Mouse (Mus musculus): ENCODE measurements at regions not wholly inside any gene's neighbourhood (a gene's known extent, or its start where the extent isn't known, plus 50 kb on each side); places are given as distances from the start of the nearest gene placed in this dataset.
"Not testable (repeated sequence)": the region's sequence is repeated elsewhere in the genome, so short reads cannot be mapped to it uniquely, and the experiment has no call there.

DNA sequence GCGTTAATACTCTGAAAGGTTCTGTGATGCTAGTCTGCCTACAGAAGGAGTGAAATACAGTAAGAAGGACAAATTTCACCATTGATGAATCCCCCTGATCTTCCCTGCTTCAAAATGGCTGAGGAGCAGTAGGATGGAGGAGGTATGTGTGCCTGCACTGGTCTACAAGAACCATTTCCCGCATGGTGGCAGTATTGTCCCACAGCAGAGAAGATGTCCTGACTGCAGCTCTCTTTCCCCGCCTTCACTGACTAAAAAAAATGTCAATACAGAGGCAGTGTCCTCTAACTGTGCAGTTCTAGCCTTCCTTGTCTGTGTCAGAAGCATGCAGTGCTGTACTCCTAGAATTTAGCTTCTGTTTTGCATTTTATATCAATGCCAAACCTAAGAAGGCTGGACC is 174.6 kb upstream of the Olfr1324 start:
- DNase-seq (ENCODE audit: low spot score in 2 of 2), result peak in 1 of 2 experiments; percentile 92

GRCm38 (mm10) chrX:50602461-50602875 is 174.2 kb upstream of the Olfr1324 start:
- peak in 1 of 2 experiments; percentile 50 for DNase-seq (ENCODE audit: low spot score in 2 of 2)

DNA sequence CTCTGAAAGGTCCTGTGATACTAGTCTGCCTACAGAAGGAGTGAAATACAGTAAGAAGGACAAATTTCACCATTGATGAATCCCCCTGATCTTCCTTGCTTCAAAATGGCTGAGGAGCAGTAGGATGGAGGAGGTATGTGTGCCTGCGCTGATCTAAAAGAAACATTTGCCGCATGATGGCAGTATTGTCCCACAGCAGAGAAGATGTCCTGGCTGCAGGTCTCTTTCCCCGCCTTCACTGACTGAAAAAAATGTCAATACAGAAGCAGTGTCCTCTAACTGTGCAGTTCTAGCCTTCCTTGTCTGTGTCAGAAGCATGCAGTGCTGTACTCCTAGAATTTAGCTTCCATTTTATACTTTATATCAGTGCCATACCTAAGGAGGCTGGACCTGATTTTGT is 172.0 kb upstream of the Olfr1324 start:
- DNase-seq (ENCODE audit: low spot score in 2 of 2), result peak in 1 of 2 experiments; percentile 87

DNA sequence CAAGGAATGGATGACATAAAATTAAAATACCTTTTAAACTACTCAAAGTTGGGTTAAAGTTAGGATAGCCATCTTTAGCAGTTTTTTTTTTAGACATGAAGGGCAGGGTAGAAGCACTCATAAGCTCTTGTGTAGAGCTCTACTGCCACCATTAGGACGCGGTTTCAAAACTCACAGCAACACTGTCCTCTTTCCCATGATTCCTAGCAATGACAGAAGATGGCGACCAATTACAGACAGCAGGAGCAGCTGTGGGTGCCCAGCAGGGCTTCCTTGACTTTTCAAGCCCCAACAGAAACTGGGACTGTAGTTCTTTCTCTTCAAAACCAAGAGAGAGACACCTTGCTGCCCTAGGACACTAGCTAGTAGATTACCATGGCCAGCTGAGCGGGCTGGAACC is 171.5 kb upstream of the Olfr1324 start:
- peak in 1 of 2 experiments; percentile 80 for DNase-seq (ENCODE audit: low spot score in 2 of 2)

DNA sequence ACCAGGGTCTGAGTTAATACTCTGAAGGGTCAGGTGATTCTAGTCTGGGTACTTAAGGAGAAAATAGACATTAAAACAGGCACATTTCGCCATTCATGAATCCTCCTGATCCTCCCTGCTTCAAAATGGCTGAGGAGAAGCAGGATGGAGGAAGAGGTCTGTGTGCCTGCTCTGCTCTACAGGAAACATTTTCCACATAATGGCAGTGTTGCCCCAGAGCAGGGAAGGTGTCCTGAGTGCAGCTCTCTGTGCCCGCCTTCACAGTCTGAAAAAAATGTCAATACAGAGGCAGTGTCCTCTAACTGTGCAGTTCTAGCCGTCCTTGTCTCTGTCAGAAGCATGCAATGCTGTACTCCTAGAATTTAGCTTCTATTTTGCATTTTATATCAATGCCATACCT is 169.3 kb upstream of the Olfr1324 start:
- DNase-seq (ENCODE audit: low spot score in 2 of 2), result not testable (repeated sequence)

- peak in 1 of 2 experiments; percentile 70 for DNase-seq (ENCODE audit: low spot score in 2 of 2)
Observed at GRCm38 (mm10) chrX:50597105-50597504, 168.8 kb upstream of the Olfr1324 start.

DNA sequence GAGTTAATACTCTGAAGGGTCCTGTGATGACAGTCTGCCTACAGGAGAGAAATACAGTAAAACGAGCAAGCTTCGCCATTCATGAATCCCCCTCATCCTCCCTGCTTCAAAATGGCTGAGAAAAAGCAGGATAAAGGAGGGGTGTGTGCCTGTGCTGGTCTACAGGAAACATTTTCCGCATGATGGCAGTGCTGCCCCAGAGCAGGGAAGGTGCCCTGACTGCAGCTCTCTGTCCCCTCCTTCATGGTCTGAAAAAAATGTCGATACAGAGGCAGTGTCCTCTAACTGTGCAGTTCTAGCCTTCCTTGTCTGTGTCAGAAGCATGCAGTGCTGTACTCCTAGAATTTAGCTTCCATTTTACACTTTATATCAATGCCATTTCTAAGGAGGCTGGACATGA is 166.7 kb upstream of the Olfr1324 start:
- peak in 1 of 2 experiments; percentile 31 for DNase-seq (ENCODE audit: low spot score in 2 of 2)

- peak in 1 of 2 experiments; percentile 29 for DNase-seq (ENCODE audit: low spot score in 2 of 2)
Observed at GRCm38 (mm10) chrX:50591477-50591876, 163.2 kb upstream of the Olfr1324 start.

DNA sequence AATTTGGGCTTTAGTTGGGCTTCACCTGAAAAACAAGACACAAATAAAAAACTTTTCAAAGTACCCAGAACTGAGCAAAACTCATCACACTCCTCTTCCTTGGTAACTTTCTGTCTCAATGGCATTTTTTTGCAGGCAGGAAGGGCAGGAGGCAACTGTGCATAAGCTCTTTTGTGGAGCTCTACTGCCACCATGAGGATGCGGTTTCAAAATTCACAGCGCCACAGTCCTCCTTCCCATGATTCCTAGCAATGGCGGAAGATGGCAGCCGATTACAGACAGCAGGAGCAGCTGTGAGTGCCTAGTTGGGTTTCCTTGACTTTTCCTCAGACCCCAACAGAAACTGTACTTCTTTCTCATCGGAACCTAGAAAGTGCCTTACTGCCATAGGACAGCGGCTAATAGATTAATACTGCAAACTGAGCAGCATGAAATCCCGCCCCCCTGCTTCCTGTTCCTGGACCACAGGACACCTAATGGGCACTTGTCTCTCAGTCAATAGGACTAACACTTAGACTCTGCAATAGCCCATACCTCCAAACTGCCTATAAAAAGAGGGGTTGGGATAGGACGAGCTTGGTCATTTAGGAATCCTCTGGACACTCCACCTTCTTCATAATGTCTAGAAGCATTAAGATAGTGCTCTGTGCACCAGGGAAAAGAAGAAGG is 162.5 kb upstream of the Olfr1324 start:
- peak in 1 of 2 experiments; percentile 74 for DNase-seq (ENCODE audit: low spot score in 2 of 2)

- DNase-seq (ENCODE audit: low spot score in 2 of 2), result no peak
Observed at GRCm38 (mm10) chrX:50588892-50589291, 160.6 kb upstream of the Olfr1324 start.

- peak in 1 of 2 experiments; percentile 57 for DNase-seq (ENCODE audit: low spot score in 2 of 2)
Observed at GRCm38 (mm10) chrX:50583741-50584580, 155.7 kb upstream of the Olfr1324 start.

- peak in 1 of 2 experiments; percentile 71 for DNase-seq (ENCODE audit: low spot score in 2 of 2)
Observed at GRCm38 (mm10) chrX:50580200-50580599, 151.9 kb upstream of the Olfr1324 start.

DNA sequence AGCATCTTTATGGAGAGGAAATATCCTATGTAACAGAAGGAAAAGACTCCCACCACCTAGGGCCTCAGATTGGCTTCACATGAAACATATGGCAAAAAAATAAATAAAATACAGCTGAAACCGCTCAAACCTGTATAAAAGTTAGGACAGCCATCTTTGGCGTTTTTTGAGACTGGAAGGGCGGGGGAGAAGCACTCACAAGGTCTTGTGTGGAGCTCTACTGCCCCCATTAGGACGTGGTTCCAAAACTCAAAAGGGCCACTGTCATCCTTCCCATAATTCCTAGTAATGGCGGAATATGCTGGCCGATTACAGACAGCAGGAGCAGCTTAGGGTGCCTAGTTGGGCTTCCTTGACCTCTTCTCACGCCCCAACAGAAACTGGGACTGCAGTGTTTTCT is 148.5 kb upstream of the Olfr1324 start:
- DNase-seq (ENCODE audit: low spot score in 2 of 2), result peak in 1 of 2 experiments; percentile 84

GRCm38 (mm10) chrX:50572191-50573095 is 144.1 kb upstream of the Olfr1324 start:
- peak in 1 of 2 experiments; percentile 83 for DNase-seq (ENCODE audit: low spot score in 2 of 2)

- DNase-seq (ENCODE audit: low spot score in 2 of 2), result peak in 1 of 2 experiments; percentile 79
Observed at GRCm38 (mm10) chrX:50569087-50569486, 140.8 kb upstream of the Olfr1324 start.

DNA sequence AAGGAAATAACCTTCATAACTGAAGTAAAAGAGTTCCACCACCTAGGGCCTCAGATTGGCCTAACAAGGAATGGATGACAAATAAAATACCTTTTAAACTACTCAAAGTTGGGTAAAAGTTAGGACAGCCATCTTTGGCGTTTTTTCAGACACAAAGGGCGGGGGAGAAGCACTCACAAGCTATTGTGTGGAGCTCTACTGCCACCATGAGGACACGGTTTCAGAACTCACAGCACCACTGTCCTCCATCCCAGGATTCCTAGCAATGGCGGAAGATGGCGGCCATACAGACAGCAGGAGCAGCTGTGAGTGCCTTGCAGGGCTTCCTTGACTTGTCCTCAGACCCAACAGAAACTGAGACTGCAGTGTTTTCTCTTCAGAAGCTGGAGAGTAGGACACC is 138.0 kb upstream of the Olfr1324 start:
- DNase-seq (ENCODE audit: low spot score in 2 of 2), result peak in 1 of 2 experiments; percentile 81

DNA sequence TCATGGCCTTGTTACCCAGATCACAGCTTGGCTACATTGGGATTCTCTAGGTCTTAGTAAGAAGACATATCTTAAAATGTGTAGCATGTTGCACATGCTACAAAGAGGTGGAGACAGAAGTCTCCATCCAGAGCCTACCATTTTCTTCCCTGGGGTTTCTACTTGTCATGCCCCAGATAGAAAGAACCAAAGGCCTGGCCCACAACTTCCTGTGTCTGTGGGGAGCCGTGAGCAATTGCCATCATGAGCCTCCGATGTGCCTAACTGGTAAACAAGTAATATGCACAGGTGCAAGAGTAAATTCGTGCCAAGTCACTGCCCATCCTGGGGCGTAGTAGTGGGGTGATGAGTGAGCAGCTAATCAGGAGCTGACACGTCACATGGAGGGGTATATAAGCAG is 136.7 kb upstream of the Olfr1324 start:
- DNase-seq (ENCODE audit: low spot score in 2 of 2), result not testable (repeated sequence)

GRCm38 (mm10) chrX:50560915-50561314 is 132.6 kb upstream of the Olfr1324 start:
- peak in 1 of 2 experiments; percentile 49 for DNase-seq (ENCODE audit: low spot score in 2 of 2)

DNA sequence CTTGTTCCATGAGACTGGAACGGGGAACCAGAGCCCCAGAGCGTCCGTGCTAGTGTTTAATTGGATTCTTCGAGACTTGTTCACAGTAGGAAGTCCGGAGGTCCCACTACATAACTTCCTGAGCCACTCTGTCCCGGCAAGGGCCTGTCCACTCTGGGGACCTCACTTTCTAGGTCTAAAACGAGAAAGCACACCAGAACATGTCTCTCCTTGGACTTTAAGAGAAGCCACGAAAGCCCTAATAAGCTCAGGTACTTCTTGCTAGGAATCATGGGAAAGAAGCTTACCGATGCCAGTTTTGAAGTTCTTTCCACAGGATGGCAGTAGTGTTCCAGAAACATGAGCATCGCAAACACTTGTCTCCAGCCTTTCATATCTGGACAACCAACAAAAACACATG is 122.0 kb upstream of the Olfr1324 start:
- DNase-seq (ENCODE audit: low spot score in 2 of 2), result peak in 1 of 2 experiments; percentile 34

GRCm38 (mm10) chrX:50549713-50550112 is 121.4 kb upstream of the Olfr1324 start:
- DNase-seq (ENCODE audit: low spot score in 2 of 2), result peak in 1 of 2 experiments; percentile 67

GRCm38 (mm10) chrX:50537785-50538159 is 109.5 kb upstream of the Olfr1324 start:
- DNase-seq (ENCODE audit: low spot score in 2 of 2), result not testable (repeated sequence)

Data from frontal cortex, postnatal 10 days (tissue).